Mouse (Mus musculus) left cerebral cortex, adult 18-20 months (tissue): ENCODE results near the gene Hs3st4. TPM values are rescaled to one million over a fixed set of nuclear protein-coding genes. Genes with fewer than 3 reads are reported as not detected.

Experiments used
- DNase-seq, 2 experiments: peaks; one replicate each; pipeline ENCODE4 v3.0.0; 2021 to 2022; ENCODE audit warnings: low spot score in 2 of 2, mixed read lengths in 1 of 2
- total RNA-seq, 2 experiments: library from RNA; stranded (reverse); gene quantifications; 2 replicates each; pipeline ENCODE4 v1.2.3; 2021

Gene Hs3st4
- total RNA-seq, 2 experiments from 2014 or later = 42.4 to 46.1 TPM

- DNase-seq = peak; percentile 64 to 73
Observed at GRCm38 (mm10) chr7:124131312-124131711, 148.6 kb downstream of the Hs3st4 start.

GRCm38 (mm10) chr7:124136133-124136532 is 153.5 kb downstream of the Hs3st4 start:
- DNase-seq = no peak

GRCm38 (mm10) chr7:124141229-124141628 is 158.6 kb downstream of the Hs3st4 start:
- no peak for DNase-seq

- no peak for DNase-seq
Observed at GRCm38 (mm10) chr7:124150901-124151300, 168.2 kb downstream of the Hs3st4 start.

- DNase-seq = no peak
Observed at GRCm38 (mm10) chr7:124163301-124163700, 180.6 kb downstream of the Hs3st4 start.

GRCm38 (mm10) chr7:124166229-124166628 is 183.6 kb downstream of the Hs3st4 start:
- DNase-seq = no peak

- no peak for DNase-seq
Observed at GRCm38 (mm10) chr7:124168796-124169195, 186.1 kb downstream of the Hs3st4 start.

GRCm38 (mm10) chr7:124170001-124170400 is 187.3 kb downstream of the Hs3st4 start:
- DNase-seq = no peak

GRCm38 (mm10) chr7:124171992-124172391 is 189.3 kb downstream of the Hs3st4 start:
- DNase-seq = peak in 1 of 2 experiments; percentile 5

- DNase-seq = peak; percentile 13 to 22
Observed at GRCm38 (mm10) chr7:124180926-124181325, 198.3 kb downstream of the Hs3st4 start.

- no peak for DNase-seq
Observed at GRCm38 (mm10) chr7:124184693-124185092, 202.0 kb downstream of the Hs3st4 start.

GRCm38 (mm10) chr7:124198811-124199570 is 216.3 kb downstream of the Hs3st4 start:
- DNase-seq = peak; percentile 25 to 32

- DNase-seq = no peak
Observed at GRCm38 (mm10) chr7:124216921-124217320, 234.3 kb downstream of the Hs3st4 start.

- peak; percentile 24 to 30 for DNase-seq
Observed at GRCm38 (mm10) chr7:124220556-124220955, 237.9 kb downstream of the Hs3st4 start.

GRCm38 (mm10) chr7:124237896-124238670 is 255.4 kb downstream of the Hs3st4 start:
- DNase-seq = peak; percentile 21 to 30

GRCm38 (mm10) chr7:124239903-124240647 is 257.4 kb downstream of the Hs3st4 start:
- no peak for DNase-seq

- no peak for DNase-seq
Observed at GRCm38 (mm10) chr7:124249838-124250237, 267.2 kb downstream of the Hs3st4 start.

- DNase-seq = no peak
Observed at GRCm38 (mm10) chr7:124250566-124250965, 267.9 kb downstream of the Hs3st4 start.

GRCm38 (mm10) chr7:124258419-124258818 is 275.8 kb downstream of the Hs3st4 start:
- no peak for DNase-seq

- DNase-seq = no peak
Observed at GRCm38 (mm10) chr7:124270734-124271133, 288.1 kb downstream of the Hs3st4 start.

- no peak for DNase-seq
Observed at GRCm38 (mm10) chr7:124289873-124290272, 307.2 kb downstream of the Hs3st4 start.
